Mouse (Mus musculus) T-helper 17 cell (primary cell): ENCODE results near the gene Atp6v0d1.

Experiments used
- in situ Hi-C, 2 experiments: fragments of 300-600 bp; cut with MboI, MseI; formaldehyde crosslinking; loops; 1 replicate in 1 of 2; 2 replicates in 1 of 2; pipeline ENCODE4 v1.15.1; 2025; ENCODE audit warnings: high pct_unique_total_duplicates in 2 of 2

The Atp6v0d1 gene

GRCm38 (mm10) chr8:105506977-105507376 is 58.9 kb downstream of the Atp6v0d1 start:
- in situ Hi-C loops, result no loop called here

GRCm38 (mm10) chr8:105504617-105505016 is 61.2 kb downstream of the Atp6v0d1 start:
- in situ Hi-C loops, result no loop called here

GRCm38 (mm10) chr8:105499787-105500186 is 66.1 kb downstream of the Atp6v0d1 start:
- in situ Hi-C loops, result loop anchor here in 1 of 2 experiments (10.0 kb wide), 1 partner anchor 1315 kb away; no protein-coding TSS in a partner anchor

- in situ Hi-C loops, result loop anchor here in 1 of 2 experiments (10.0 kb wide), 1 partner anchor 1318 kb away; no protein-coding TSS in a partner anchor
Observed at GRCm38 (mm10) chr8:105496439-105497180, 69.2 kb downstream of the Atp6v0d1 start, which contains the start of gene Zdhhc1. Gene Zdhhc1 (minus strand): TSS chr8:105496902.

GRCm38 (mm10) chr8:105495350-105496302 is 70.2 kb downstream of the Atp6v0d1 start:
- in situ Hi-C loops, result loop anchor here in 1 of 2 experiments (10.0 kb wide), 1 partner anchor 1319 kb away; no protein-coding TSS in a partner anchor

- in situ Hi-C loops, result loop anchor here in 1 of 2 experiments (10.0 kb wide), 1 partner anchor 1320 kb away; no protein-coding TSS in a partner anchor
Observed at GRCm38 (mm10) chr8:105494566-105494965, 71.3 kb downstream of the Atp6v0d1 start.

- in situ Hi-C loops, result loop anchor here in 1 of 2 experiments (10.0 kb wide), 1 partner anchor 1321 kb away; no protein-coding TSS in a partner anchor
Observed at GRCm38 (mm10) chr8:105493495-105493894, 72.4 kb downstream of the Atp6v0d1 start.

- in situ Hi-C loops, result no loop called here
Observed at GRCm38 (mm10) chr8:105489281-105489680, 76.6 kb downstream of the Atp6v0d1 start.

- in situ Hi-C loops, result no loop called here
Observed at GRCm38 (mm10) chr8:105488082-105488481, 77.8 kb downstream of the Atp6v0d1 start.

GRCm38 (mm10) chr8:105484392-105484791 is 81.5 kb downstream of the Atp6v0d1 start:
- in situ Hi-C loops, result no loop called here

- in situ Hi-C loops, result no loop called here
Observed at GRCm38 (mm10) chr8:105484030-105484368, 81.8 kb downstream of the Atp6v0d1 start.

GRCm38 (mm10) chr8:105483212-105484029 is 82.4 kb downstream of the Atp6v0d1 start:
- in situ Hi-C loops, result no loop called here

- in situ Hi-C loops, result no loop called here
Observed at GRCm38 (mm10) chr8:105482123-105482522, 83.7 kb downstream of the Atp6v0d1 start.

GRCm38 (mm10) chr8:105481453-105481852 is 84.4 kb downstream of the Atp6v0d1 start:
- in situ Hi-C loops, result no loop called here

GRCm38 (mm10) chr8:105481013-105481412 is 84.8 kb downstream of the Atp6v0d1 start:
- in situ Hi-C loops, result no loop called here

- in situ Hi-C loops, result loop anchor here in 1 of 2 experiments (10.0 kb wide), 1 partner anchor 57 kb away; no protein-coding TSS in a partner anchor
Observed at GRCm38 (mm10) chr8:105477792-105478191, 88.1 kb downstream of the Atp6v0d1 start.

GRCm38 (mm10) chr8:105476628-105477413 is 89.0 kb downstream of the Atp6v0d1 start:
- in situ Hi-C loops, result loop anchor here in 1 of 2 experiments (10.0 kb wide), 1 partner anchor 58 kb away; no protein-coding TSS in a partner anchor

- in situ Hi-C loops, result loop anchor here in 1 of 2 experiments (10.0 kb wide), 1 partner anchor 59 kb away; no protein-coding TSS in a partner anchor
Observed at GRCm38 (mm10) chr8:105476161-105476560, 89.7 kb downstream of the Atp6v0d1 start.

- in situ Hi-C loops, result loop anchor here in 1 of 2 experiments (10.0 kb wide), 1 partner anchor 59 kb away; no protein-coding TSS in a partner anchor
Observed at GRCm38 (mm10) chr8:105475742-105476141, 90.1 kb downstream of the Atp6v0d1 start.

- in situ Hi-C loops, result loop anchor here in 1 of 2 experiments (10.0 kb wide), 1 partner anchor 60 kb away; no protein-coding TSS in a partner anchor
Observed at GRCm38 (mm10) chr8:105475254-105475653, 90.6 kb downstream of the Atp6v0d1 start.
